Mouse (Mus musculus): ENCODE results near the gene Lrsam1. TPM values are rescaled to one million over a fixed set of nuclear protein-coding genes. Genes with fewer than 3 reads are reported as not detected.

Lrsam1 gene
- polyA plus RNA-seq, 1 experiment from 2014 or later, result 12.2 TPM

- H3K27ac ChIP-seq, result peak overlapping the region; percentile 54; the same call in 1 of the 2 replicates
- 2% methylated on average over 4 of the region's 4 CpGs for WGBS
- 0 out of 2 replicates have a peak overlapping the region, but pooled peaks have one; percentile 11 for H3K9ac ChIP-seq
These were observed 21.3 kb upstream of the Lrsam1 start for GRCm38 (mm10) chr2:32982700-32983099.

GRCm38 (mm10) chr2:32981725-32982271 lies 20.4 kb upstream of the Lrsam1 start, which contains the start of gene Slc2a8:
Slc2a8 (minus strand) TSS chr2:32982083.
- H3K9me3 ChIP-seq (replicated peaks), result no peaks in the 10 kb centered on the region
- H3K4me2 ChIP-seq, result peak within 1 kb of the TSS; percentile 99
- under 1% methylated on average over 50 of the region's 50 CpGs for WGBS
- peak within 1 kb of the TSS; percentile 75 for H3K27ac ChIP-seq
- ATAC-seq (replicated peaks; ENCODE audit: low FRiP score), result peak; percentile 99
- H3K4me3 ChIP-seq (replicated peaks), result peak within 1 kb of the TSS; percentile 87
- peak within 1 kb of the TSS; percentile 89 for H3K9ac ChIP-seq
- no peaks in the 10 kb centered on the region for H3K27me3 ChIP-seq
- peaks cover 21% of the 10 kb centered on the region for H3K4me1 ChIP-seq
- peaks cover 3% of the 10 kb centered on the region; the same call in 1 of the 2 replicates for H3K36me3 ChIP-seq

More at GRCm38 (mm10) chr2:32982700-32983099, 21.3 kb upstream of the Lrsam1 start:
- H3K27me3 ChIP-seq, result no peaks in the 10 kb centered on the region
- 0 out of 2 replicates have a peak, but pooled peaks cover 3% of the 10 kb centered on the region for H3K36me3 ChIP-seq
- peaks cover 21% of the 10 kb centered on the region for H3K4me1 ChIP-seq
- no peaks in the 10 kb centered on the region for H3K9me3 ChIP-seq (replicated peaks)
- H3K4me3 ChIP-seq (replicated peaks), result peak overlapping the region; percentile 87
- no peak for ATAC-seq (replicated peaks; ENCODE audit: low FRiP score)
- H3K4me2 ChIP-seq, result peak overlapping the region; percentile 99

GRCm38 (mm10) chr2:32981281-32981680 lies 19.9 kb upstream of the Lrsam1 start:
- peak; percentile 46 for ATAC-seq (replicated peaks; ENCODE audit: low FRiP score)
- Histone ChIP-seq H3K4me2 (peak overlapping the region; percentile 99), H3K9me3 (replicated peaks) (no peaks in the 10 kb centered on the region), H3K4me3 (replicated peaks) (peak overlapping the region; percentile 87), H3K27me3 (no peaks in the 10 kb centered on the region), H3K27ac (peak overlapping the region; percentile 75), H3K4me1 (peaks cover 21% of the 10 kb centered on the region), H3K9ac (peak overlapping the region; percentile 89), H3K36me3 (peaks cover 8% of the 10 kb centered on the region; the same call in 1 of the 2 replicates)
- WGBS, result under 1% methylated on average over 23 of the region's 23 CpGs

DNA sequence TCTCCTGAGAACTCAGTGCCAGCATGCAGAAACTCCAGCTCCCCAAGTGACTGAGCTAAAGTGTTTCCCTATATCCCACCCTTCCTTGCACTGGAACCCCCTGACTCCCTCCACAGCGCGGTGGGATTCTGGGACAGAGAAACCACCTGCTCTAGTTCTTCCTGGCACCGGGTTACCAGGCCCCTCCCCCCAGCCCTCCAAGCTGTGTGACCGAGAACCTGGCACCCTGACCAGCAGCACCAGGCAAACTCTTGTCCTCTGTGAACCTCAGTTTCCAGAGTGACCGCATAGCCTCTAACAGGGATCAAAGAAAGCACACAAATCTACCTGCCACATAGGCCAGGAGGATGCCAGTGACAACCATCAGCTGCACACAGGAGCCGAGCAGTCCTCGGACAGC lies 18.3 kb upstream of the Lrsam1 start:
- Histone ChIP-seq H3K4me1 (peaks cover 21% of the 10 kb centered on the region), H3K27me3 (no peaks in the 10 kb centered on the region), H3K9me3 (replicated peaks) (no peaks in the 10 kb centered on the region), H3K9ac (no peak overlapping the region), H3K4me3 (replicated peaks) (no peak overlapping the region), H3K27ac (no peak overlapping the region), H3K36me3 (peaks cover 23% of the 10 kb centered on the region), H3K4me2 (no peak overlapping the region)
- no peak for ATAC-seq (replicated peaks; ENCODE audit: low FRiP score)
- WGBS, result 80% methylated on average over 7 of the region's 7 CpGs

- WGBS, result 77% methylated on average over 3 of the region's 3 CpGs
- peaks cover 33% of the 10 kb centered on the region for H3K36me3 ChIP-seq
- no peak overlapping the region for H3K4me2 ChIP-seq
- no peak overlapping the region for H3K9ac ChIP-seq
- peaks cover 21% of the 10 kb centered on the region for H3K4me1 ChIP-seq
- no peaks in the 10 kb centered on the region for H3K27me3 ChIP-seq
- no peak overlapping the region for H3K27ac ChIP-seq
- H3K4me3 ChIP-seq (replicated peaks), result no peak overlapping the region
- H3K9me3 ChIP-seq (replicated peaks), result no peaks in the 10 kb centered on the region
- ATAC-seq (replicated peaks; ENCODE audit: low FRiP score), result no peak
These were observed 17.3 kb upstream of the Lrsam1 start for GRCm38 (mm10) chr2:32978675-32979074.

DNA sequence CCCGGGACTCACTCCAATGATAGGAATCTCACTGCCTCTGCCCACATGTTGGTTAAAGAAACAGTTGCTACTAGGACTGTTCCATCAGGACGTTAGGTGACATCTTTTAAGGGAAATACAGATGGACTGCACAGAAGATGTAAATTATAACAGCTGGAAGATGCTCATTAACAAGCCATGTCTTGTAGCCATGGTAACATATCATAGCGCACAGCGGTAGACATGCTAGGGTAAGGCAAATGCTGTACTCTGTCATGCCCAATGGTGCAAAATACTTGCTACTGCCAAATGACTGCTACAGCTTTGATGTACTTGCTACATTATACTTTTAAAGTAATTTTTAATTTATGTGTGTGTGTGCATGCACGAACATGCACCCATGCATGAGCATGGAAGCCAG lies 15.7 kb upstream of the Lrsam1 start:
- Histone ChIP-seq H3K27ac (no peak overlapping the region), H3K36me3 (peaks cover 47% of the 10 kb centered on the region), H3K9ac (no peak overlapping the region), H3K4me2 (no peak overlapping the region), H3K4me3 (replicated peaks) (no peak overlapping the region), H3K4me1 (peaks cover 13% of the 10 kb centered on the region), H3K9me3 (replicated peaks) (no peaks in the 10 kb centered on the region), H3K27me3 (no peaks in the 10 kb centered on the region)
- ATAC-seq (replicated peaks; ENCODE audit: low FRiP score), result no peak
- 83% methylated on average over 5 of the region's 5 CpGs for WGBS

DNA sequence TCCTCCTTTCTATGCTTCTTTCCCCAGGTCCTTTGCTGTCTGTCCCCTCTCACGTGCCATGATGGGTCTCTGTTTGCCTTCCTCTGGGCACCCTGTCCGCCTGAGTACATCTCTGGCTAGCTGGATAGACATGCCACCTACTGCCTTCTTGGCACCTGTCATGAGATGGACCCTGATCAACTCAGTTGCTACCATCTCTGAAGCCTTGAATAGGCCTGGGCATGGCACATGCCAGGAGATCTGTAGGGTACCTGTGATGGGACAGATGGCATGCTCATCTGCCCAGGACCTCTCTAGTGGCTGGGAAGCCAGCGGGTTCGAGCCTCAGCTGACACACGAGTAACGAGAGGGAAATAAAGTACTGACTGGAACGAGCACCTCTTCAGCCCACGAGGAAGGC lies 12.8 kb upstream of the Lrsam1 start:
- WGBS, result 87% methylated on average over 8 of the region's 8 CpGs
- no peak overlapping the region for H3K4me3 ChIP-seq (replicated peaks)
- no peak for ATAC-seq (replicated peaks; ENCODE audit: low FRiP score)

DNA sequence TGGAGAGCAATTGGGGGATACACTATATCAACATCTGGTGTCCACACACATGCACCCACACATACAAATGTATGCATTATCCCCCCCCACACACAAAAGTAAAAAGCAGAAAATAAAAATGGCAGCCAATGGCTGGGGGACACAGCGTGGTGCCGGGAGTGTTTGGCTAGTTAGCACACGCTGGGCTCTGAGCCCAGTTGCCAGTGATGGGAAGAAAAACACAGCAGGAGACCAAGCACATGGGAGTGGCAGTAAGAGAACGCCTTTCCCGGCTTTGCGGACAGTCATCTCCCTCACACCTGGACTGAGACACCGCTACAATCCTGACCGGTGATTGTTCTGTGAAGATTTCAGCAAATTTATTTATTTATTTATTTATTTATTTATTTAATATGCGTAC lies 9.8 kb upstream of the Lrsam1 start:
- H3K9me3 ChIP-seq (replicated peaks), result no peaks in the 10 kb centered on the region
- peaks cover 16% of the 10 kb centered on the region for H3K4me1 ChIP-seq
- no peak overlapping the region for H3K9ac ChIP-seq
- H3K27ac ChIP-seq, result no peak overlapping the region
- H3K4me2 ChIP-seq, result no peak overlapping the region
- WGBS, result 54% methylated on average over 9 of the region's 9 CpGs
- peaks cover 38% of the 10 kb centered on the region for H3K36me3 ChIP-seq
- H3K27me3 ChIP-seq, result no peaks in the 10 kb centered on the region
- H3K4me3 ChIP-seq (replicated peaks), result no peak overlapping the region
- ATAC-seq (replicated peaks; ENCODE audit: low FRiP score), result no peak

More for the DNA sequence above, 12.8 kb upstream of the Lrsam1 start:
- no peaks in the 10 kb centered on the region for H3K4me1 ChIP-seq
- no peak overlapping the region for H3K9ac ChIP-seq
- H3K27ac ChIP-seq, result no peak overlapping the region
- peaks cover 47% of the 10 kb centered on the region for H3K36me3 ChIP-seq
- H3K9me3 ChIP-seq (replicated peaks), result no peaks in the 10 kb centered on the region
- no peak overlapping the region for H3K4me2 ChIP-seq
- H3K27me3 ChIP-seq, result no peaks in the 10 kb centered on the region

- Histone ChIP-seq H3K9ac (no peak overlapping the region), H3K27me3 (no peaks in the 10 kb centered on the region), H3K9me3 (replicated peaks) (no peaks in the 10 kb centered on the region), H3K36me3 (peaks cover 28% of the 10 kb centered on the region), H3K4me2 (no peak overlapping the region), H3K4me3 (replicated peaks) (no peak overlapping the region), H3K27ac (no peak overlapping the region), H3K4me1 (peaks cover 32% of the 10 kb centered on the region)
- no peak for ATAC-seq (replicated peaks; ENCODE audit: low FRiP score)
- WGBS, result 84% methylated on average over 8 of the region's 8 CpGs
These were observed 7.9 kb upstream of the Lrsam1 start for GRCm38 (mm10) chr2:32969326-32969725.

- Histone ChIP-seq H3K4me1 (peaks cover 44% of the 10 kb centered on the region), H3K9me3 (replicated peaks) (no peaks in the 10 kb centered on the region), H3K9ac (peak overlapping the region; percentile 81; the same call in 1 of the 2 replicates), H3K27me3 (no peaks in the 10 kb centered on the region), H3K27ac (peak overlapping the region; percentile 99; the same call in 1 of the 2 replicates), H3K4me2 (peak overlapping the region; percentile 90), H3K4me3 (replicated peaks) (peak overlapping the region; percentile 56), H3K36me3 (peaks cover 28% of the 10 kb centered on the region)
- no peak for ATAC-seq (replicated peaks; ENCODE audit: low FRiP score)
- 83% methylated on average over 9 of the region's 9 CpGs for WGBS
These were observed 6.7 kb upstream of the Lrsam1 start for GRCm38 (mm10) chr2:32968024-32968614.

- Histone ChIP-seq H3K9ac (peak overlapping the region; percentile 81), H3K27me3 (no peaks in the 10 kb centered on the region), H3K4me1 (peaks cover 48% of the 10 kb centered on the region), H3K9me3 (replicated peaks) (no peaks in the 10 kb centered on the region), H3K4me3 (replicated peaks) (peak overlapping the region; percentile 56), H3K36me3 (peaks cover 27% of the 10 kb centered on the region), H3K4me2 (peak overlapping the region; percentile 90), H3K27ac (peak overlapping the region; percentile 99)
- under 1% methylated on average over 55 of the region's 55 CpGs for WGBS
- peak; percentile 86 for ATAC-seq (replicated peaks; ENCODE audit: low FRiP score)
These were observed 5.5 kb upstream of the Lrsam1 start for GRCm38 (mm10) chr2:32966689-32967631.

Data from kidney, embryonic 15.5 days (tissue).